Mouse (Mus musculus) stomach, embryonic 16.5 days (tissue): Measurements from ENCODE around the gene Flt4. TPM values are rescaled to one million over a fixed set of nuclear protein-coding genes. Genes with fewer than 3 reads are reported as not detected.

ENCODE experiments used
- polyA plus RNA-seq: library from polyadenylated mRNA; unstranded; fragments of >200 nt; fragmentation: Nextera tagmentation; extraction: Ambion mirVana; gene quantifications from 2 replicates; pipeline ENCODE4 v1.2.1, GENCODE M21; 2015

Flt4 gene
- polyA plus RNA-seq, 1 experiment from 2014 or later = 5.8 TPM

Other genes starting within 250 kb of the Flt4 start
- not detected in 2 replicates for gene Olfr1389, start 186.2 kb upstream of the Flt4 start, polyA plus RNA-seq
- gene Olfr1388, start 172.6 kb upstream of the Flt4 start, polyA plus RNA-seq = 0.18 TPM in 1 of 2 replicates, not detected in the other
- not detected in 2 replicates for gene Olfr1387, start 153.9 kb upstream of the Flt4 start, polyA plus RNA-seq
- gene Olfr1386, start 144.2 kb upstream of the Flt4 start, polyA plus RNA-seq = not detected in 2 replicates
- gene Olfr1385, start 120.2 kb upstream of the Flt4 start, polyA plus RNA-seq = not detected in 2 replicates
- not detected in 2 replicates for gene Olfr1384, start 102.5 kb upstream of the Flt4 start, polyA plus RNA-seq
- gene Olfr1383, start 89.6 kb upstream of the Flt4 start, polyA plus RNA-seq = not detected in 2 replicates
- gene Olfr1382, start 81.0 kb upstream of the Flt4 start, polyA plus RNA-seq = not detected in 2 replicates
- gene Olfr1381, start 65.8 kb upstream of the Flt4 start, polyA plus RNA-seq = not detected in 2 replicates
- not detected in 2 replicates for gene Olfr1380, start 52.4 kb upstream of the Flt4 start, polyA plus RNA-seq
- not detected in 2 replicates for gene Scgb3a1, start 54.3 kb downstream of the Flt4 start, polyA plus RNA-seq
- 30.9 and 33.7 TPM in 2 replicates for gene Cnot6, start 103.5 kb downstream of the Flt4 start, polyA plus RNA-seq
- gene Gfpt2, start 184.9 kb downstream of the Flt4 start, polyA plus RNA-seq = 9.4 and 9.6 TPM in 2 replicates
- 26.5 and 31.1 TPM in 2 replicates for gene Mapk9, start 237.5 kb downstream of the Flt4 start, polyA plus RNA-seq